Mouse (Mus musculus) E14TG2a.4 (cell line): Measurements from ENCODE around the gene Gm9747.

ENCODE experiments used
- CTCF ChIP-seq: conservative IDR thresholded peaks from 2 replicates; pipeline ENCODE4 v1.5.1; 2014; ENCODE audit warnings: low read length
- NANOG ChIP-seq: IDR thresholded peaks from 2 replicates; pipeline ENCODE4 v1.6.1; 2014; ENCODE audit warnings: borderline replicate concordance, low read length, mixed read lengths
- POU5F1 ChIP-seq: IDR thresholded peaks from 2 replicates; pipeline ENCODE4 v1.6.1; 2014; ENCODE audit warnings: low read length, borderline replicate concordance

GRCm38 (mm10) chr1:82199918-82200317 lies 33.0 kb upstream of the Gm9747 start:
- TF ChIP-seq CTCF (no peak), POU5F1 (no peak), NANOG (no peak)
